Mouse (Mus musculus) hindbrain, embryonic 12.5 days (tissue): ENCODE measurements around the gene Zfhx3. TPM values are rescaled to one million over a fixed set of nuclear protein-coding genes. Genes with fewer than 3 reads are reported as not detected.

ENCODE experiments used
- ATAC-seq: fragments of 200-750 bp; cut with Nextera tagmentation; 2 replicates; pipeline ENCODE4 v1.8.0; 2017; ENCODE audit warnings: moderate TSS enrichment; ENCODE audit not compliant: low FRiP score
- H3K27ac ChIP-seq: fragments of 300-500 bp; sonication (generic); 2 replicates; pipeline ENCODE4 v1.5.1; 2016; ENCODE audit warnings: mild to moderate bottlenecking
- H3K27me3 ChIP-seq: fragments of 300-500 bp; sonication (generic); 2 replicates; pipeline ENCODE4 v1.6.1; 2016; ENCODE audit warnings: mild to moderate bottlenecking
- H3K36me3 ChIP-seq: fragments of 300-500 bp; sonication (generic); 2 replicates; pipeline ENCODE4 v1.6.1; 2016; ENCODE audit warnings: mild to moderate bottlenecking
- H3K4me1 ChIP-seq: fragments of 300-500 bp; sonication (generic); 2 replicates; pipeline ENCODE4 v1.6.1; 2016
- H3K4me2 ChIP-seq: fragments of 300-500 bp; sonication (generic); replicated peaks from 2 replicates; pipeline ENCODE4 v1.6.1; 2016; ENCODE audit warnings: mild to moderate bottlenecking
- H3K4me3 ChIP-seq: fragments of 300-500 bp; sonication (generic); 2 replicates; pipeline ENCODE4 v1.5.1; 2016; ENCODE audit warnings: mild to moderate bottlenecking
- H3K9ac ChIP-seq: fragments of 300-500 bp; sonication (generic); 2 replicates; pipeline ENCODE4 v1.6.1; 2016; ENCODE audit warnings: mild to moderate bottlenecking, moderate library complexity
- H3K9me3 ChIP-seq: fragments of 300-500 bp; sonication (generic); replicated peaks from 2 replicates; pipeline ENCODE4 v1.6.1; 2016; ENCODE audit warnings: mild to moderate bottlenecking
- WGBS: fragments of 180-500 bp; shearing (Covaris S2); methylation state at CpG from one replicate; pipeline ENCODE4 v1.1.7; 2016; 5-methylcytosine and 5-hydroxymethylcytosine counted together
- polyA plus RNA-seq: library from polyadenylated mRNA; unstranded; fragments of >200 nt; fragmentation: Nextera tagmentation; extraction: Ambion mirVana; gene quantifications from 2 replicates; pipeline ENCODE4 v1.2.1, GENCODE M21; 2016

The Zfhx3 gene
- polyA plus RNA-seq, 1 experiment from 2014 or later, result 56.8 TPM

DNA sequence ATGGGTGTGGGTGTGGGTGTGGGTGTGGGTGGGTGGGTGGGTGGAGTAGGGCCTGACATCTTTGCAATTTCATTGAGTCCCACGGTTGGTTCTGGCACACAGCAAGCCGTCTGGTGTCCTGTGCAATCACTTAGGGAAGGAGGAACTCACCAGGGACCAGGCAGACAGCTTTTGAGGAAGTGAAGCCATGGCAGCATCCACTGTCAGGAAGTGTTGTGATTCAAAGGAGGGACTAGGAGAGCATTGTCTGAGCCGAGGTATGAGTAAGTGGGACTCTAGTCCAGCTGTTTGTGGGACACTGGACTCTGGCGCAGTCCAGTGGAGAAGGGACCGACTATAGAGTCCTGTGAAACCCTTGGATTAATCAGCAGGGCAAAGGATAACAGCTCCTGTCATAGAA lies 838.7 kb downstream of the Zfhx3 start:
- peaks cover 47% of the 10 kb centered on the region for H3K4me1 ChIP-seq

DNA sequence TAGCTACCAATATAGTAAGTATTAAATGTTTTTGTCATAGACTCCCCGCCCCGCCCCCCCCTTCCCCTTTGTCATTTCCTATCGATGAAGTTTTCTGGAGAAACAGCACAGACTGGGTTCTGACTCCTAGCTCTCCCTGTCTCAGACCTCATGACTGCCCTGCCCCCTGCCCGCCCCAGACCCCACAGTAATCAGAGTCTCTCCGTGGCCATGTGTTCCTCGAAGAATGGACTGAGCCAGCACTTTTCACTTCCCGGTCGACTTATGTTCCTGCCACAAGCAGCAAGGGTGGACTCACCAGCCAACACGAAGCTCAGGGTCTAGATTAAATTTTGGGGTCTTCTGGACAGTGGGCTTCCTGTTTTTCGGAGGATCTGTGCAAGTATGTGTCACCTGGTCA lies 840.7 kb downstream of the Zfhx3 start:
- H3K9ac ChIP-seq, result no peak overlapping the region
- H3K4me3 ChIP-seq, result no peak overlapping the region
- ATAC-seq, result no peak
- 71% methylated on average over 10 of the region's 10 CpGs for WGBS
- no peak overlapping the region for H3K4me2 ChIP-seq
- peaks cover 40% of the 10 kb centered on the region for H3K4me1 ChIP-seq
- H3K27me3 ChIP-seq, result peaks cover 7% of the 10 kb centered on the region; the same call in 1 of the 2 replicates
- no peaks in the 10 kb centered on the region for H3K36me3 ChIP-seq
- no peaks in the 10 kb centered on the region for H3K9me3 ChIP-seq
- no peak overlapping the region for H3K27ac ChIP-seq

More for the DNA sequence above, 838.7 kb downstream of the Zfhx3 start:
- H3K9me3 ChIP-seq, result no peaks in the 10 kb centered on the region
- H3K4me3 ChIP-seq, result no peak overlapping the region
- 71% methylated on average over 5 of the region's 5 CpGs for WGBS
- no peak overlapping the region for H3K9ac ChIP-seq
- no peak for ATAC-seq
- no peaks in the 10 kb centered on the region for H3K27me3 ChIP-seq
- no peaks in the 10 kb centered on the region for H3K36me3 ChIP-seq
- H3K4me2 ChIP-seq, result no peak overlapping the region
- H3K27ac ChIP-seq, result no peak overlapping the region

DNA sequence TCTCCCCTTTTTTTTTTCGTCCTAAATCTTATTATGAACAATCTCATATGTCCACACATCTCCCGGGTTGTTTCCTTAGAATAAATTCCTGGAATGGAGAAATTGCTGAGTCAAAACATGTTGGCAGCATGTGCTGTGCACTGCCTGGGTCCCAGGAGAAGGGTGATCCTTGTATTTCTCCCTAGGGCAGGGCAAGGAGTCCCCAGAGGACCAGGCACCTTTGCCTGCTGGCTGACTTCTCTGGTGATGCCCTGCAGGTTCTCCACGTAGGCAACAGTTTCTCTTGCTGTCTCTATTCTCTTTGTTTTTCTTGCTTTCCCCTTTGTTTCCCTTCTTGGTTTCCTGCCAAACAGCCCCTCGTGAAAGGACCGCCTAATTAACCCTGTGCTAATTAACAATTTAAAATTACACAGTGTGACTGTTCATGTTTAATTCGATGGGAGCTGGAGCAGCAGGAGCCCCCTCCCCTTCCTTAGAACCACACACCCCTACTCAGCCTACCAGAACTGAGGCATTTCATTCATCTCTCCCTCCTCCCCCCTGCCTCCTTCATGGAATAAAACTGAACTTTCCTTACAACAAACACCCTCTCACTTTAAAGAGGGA lies 845.8 kb downstream of the Zfhx3 start:
- Histone ChIP-seq H3K4me2 (no peak overlapping the region), H3K4me3 (no peak overlapping the region), H3K4me1 (peaks cover 52% of the 10 kb centered on the region), H3K9me3 (peaks cover 17% of the 10 kb centered on the region), H3K36me3 (peaks cover 15% of the 10 kb centered on the region), H3K9ac (no peak overlapping the region), H3K27ac (no peak overlapping the region), H3K27me3 (peaks cover 10% of the 10 kb centered on the region; the same call in 1 of the 2 replicates)
- WGBS, result 26% methylated on average over 6 of the region's 6 CpGs
- ATAC-seq, result peak; percentile 65

DNA sequence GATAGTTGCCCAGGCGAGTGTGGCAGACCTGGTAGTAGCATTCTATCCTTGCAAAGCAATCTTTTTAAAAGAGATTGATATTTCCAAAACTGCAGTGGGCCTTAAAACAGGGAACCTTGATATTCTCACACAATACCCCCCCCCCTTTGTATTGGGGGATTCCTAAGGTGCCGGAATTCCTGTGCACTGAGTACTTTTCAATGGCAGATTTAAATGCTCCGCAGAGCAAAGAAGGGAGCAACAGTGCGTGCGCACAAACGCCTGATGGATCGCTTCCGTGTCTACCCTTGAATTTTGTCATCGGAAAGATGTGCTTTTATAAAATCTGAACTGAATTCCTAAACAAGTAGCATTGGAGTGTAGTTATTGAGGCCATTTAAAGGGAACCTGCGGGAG lies 846.3 kb downstream of the Zfhx3 start:
- 31% methylated on average over 10 of the region's 10 CpGs for WGBS
- Histone ChIP-seq H3K4me3 (no peak overlapping the region), H3K27me3 (peaks cover 10% of the 10 kb centered on the region; the same call in 1 of the 2 replicates), H3K27ac (no peak overlapping the region), H3K4me2 (0 out of 2 replicates have a peak overlapping the region, but pooled peaks have one; percentile 7), H3K9me3 (peaks cover 22% of the 10 kb centered on the region), H3K4me1 (peaks cover 51% of the 10 kb centered on the region), H3K36me3 (peaks cover 20% of the 10 kb centered on the region), H3K9ac (no peak overlapping the region)
- peak; percentile 24; the same call in 1 of the 2 replicates for ATAC-seq

DNA sequence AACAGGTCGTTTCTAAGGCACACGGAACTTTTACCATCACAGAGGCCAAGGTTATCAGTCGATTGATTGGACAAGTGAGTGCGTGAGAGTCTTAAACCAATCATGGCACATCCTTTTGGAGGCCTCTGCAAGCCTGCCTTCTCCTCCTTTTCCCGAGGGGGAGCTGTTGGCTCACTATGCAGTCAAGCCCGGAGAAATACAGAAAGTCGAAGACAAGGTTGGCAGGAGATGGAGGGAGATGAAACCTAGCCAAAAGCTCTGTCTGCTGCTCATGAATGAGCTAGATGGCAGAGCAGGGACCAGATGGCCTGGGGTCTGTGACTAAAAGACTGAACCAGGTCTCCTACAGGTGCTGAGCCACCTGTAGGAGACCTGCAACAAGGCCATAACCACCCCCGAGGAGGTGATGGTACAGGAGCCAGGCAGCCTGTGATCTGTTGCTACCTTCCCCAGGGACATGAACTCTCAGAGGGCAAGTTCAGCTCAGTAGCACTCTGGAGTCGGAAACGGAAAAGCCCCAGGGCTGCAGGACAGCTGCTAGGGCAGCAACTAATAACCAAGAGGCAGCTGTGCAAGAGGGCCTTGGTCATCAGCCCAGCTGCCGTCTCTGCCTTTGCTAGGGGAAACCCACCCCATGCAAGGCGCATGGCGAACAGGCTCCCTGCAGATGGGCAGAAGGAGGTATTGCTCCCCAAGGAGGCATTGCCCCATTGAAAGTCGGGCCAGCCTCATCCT lies 848.3 kb downstream of the Zfhx3 start:
- Histone ChIP-seq H3K9ac (no peak overlapping the region), H3K36me3 (peaks cover 40% of the 10 kb centered on the region), H3K4me3 (no peak overlapping the region), H3K4me2 (no peak overlapping the region), H3K4me1 (peaks cover 46% of the 10 kb centered on the region), H3K27me3 (peaks cover 10% of the 10 kb centered on the region; the same call in 1 of the 2 replicates), H3K27ac (no peak overlapping the region), H3K9me3 (peaks cover 34% of the 10 kb centered on the region)
- 64% methylated on average over 14 of the region's 14 CpGs for WGBS
- ATAC-seq, result 0 out of 2 replicates have a peak, but pooled peaks have one; percentile 17

DNA sequence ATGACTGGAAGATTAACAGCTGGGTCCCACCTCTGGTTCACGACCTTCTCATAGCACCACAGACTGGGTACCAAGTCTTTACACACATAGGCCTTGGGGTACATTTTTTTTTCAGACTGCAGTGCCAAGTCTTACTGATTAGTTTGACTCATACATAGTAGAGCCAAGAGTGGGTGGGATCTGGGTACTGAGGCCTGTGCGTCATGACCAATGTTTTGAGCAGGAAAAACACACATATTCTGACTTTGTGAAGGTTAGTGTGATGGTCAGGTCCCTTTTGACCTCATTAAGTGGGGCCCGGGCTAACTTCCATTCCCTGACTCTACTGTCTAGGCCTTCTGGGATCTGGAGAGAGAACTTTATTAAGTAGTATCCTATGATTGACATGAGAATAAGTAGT lies 853.6 kb downstream of the Zfhx3 start:
- peaks cover 60% of the 10 kb centered on the region for H3K36me3 ChIP-seq
- 93% methylated on average over 3 of the region's 3 CpGs for WGBS
- H3K9ac ChIP-seq, result no peak overlapping the region
- H3K4me1 ChIP-seq, result peaks cover 12% of the 10 kb centered on the region
- peaks cover 34% of the 10 kb centered on the region for H3K9me3 ChIP-seq
- no peaks in the 10 kb centered on the region for H3K27me3 ChIP-seq
- no peak overlapping the region for H3K27ac ChIP-seq
- no peak overlapping the region for H3K4me3 ChIP-seq
- no peak for ATAC-seq
- no peak overlapping the region for H3K4me2 ChIP-seq

DNA sequence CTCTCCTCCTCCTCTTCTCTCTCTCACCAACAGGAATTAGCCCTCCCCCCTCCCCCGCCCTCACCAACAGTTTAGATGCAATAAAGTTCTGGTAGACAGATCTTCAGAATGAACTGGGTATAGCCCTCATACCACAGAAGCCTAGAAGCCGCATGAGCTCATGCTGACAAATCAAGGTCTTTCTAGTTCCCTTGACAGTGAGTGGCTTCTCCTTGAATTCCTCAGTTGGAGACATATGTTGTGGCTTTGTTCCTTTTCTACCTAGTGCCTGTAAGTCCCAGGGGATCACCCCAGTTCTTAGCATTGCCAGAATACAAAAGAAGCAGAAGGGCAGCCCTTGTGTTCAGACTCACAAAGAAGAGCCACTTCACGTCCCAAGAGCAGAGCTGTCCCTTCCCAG lies 854.4 kb downstream of the Zfhx3 start:
- no peak overlapping the region for H3K9ac ChIP-seq
- H3K27ac ChIP-seq, result no peak overlapping the region
- no peak overlapping the region for H3K4me2 ChIP-seq
- 89% methylated on average over 3 of the region's 3 CpGs for WGBS
- peaks cover 67% of the 10 kb centered on the region for H3K36me3 ChIP-seq
- no peak for ATAC-seq
- H3K9me3 ChIP-seq, result peaks cover 30% of the 10 kb centered on the region
- H3K4me3 ChIP-seq, result no peak overlapping the region
- peaks cover 8% of the 10 kb centered on the region for H3K4me1 ChIP-seq
- H3K27me3 ChIP-seq, result no peaks in the 10 kb centered on the region

DNA sequence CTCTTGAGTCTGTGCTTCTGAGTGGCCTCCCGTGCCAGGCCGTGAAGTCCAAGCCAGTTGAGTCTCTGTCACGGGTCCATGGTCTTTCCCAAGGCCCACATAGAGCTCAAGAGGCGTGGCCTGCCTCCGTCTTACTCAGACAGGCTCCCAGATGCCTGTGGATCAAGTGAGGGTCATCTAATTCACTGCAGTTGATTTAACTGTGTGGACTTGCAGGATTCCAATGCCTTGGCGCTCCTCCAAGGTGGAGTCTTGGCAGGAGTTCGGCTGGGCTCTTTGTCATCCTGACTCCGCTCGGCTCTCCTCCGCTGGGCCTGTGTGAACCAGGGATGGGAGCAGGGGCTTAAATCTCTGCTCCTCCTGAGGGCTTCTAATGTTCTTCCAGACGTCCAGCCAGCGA lies 855.6 kb downstream of the Zfhx3 start:
- ATAC-seq, result 0 out of 2 replicates have a peak, but pooled peaks have one; percentile 20
- Histone ChIP-seq H3K9me3 (peaks cover 19% of the 10 kb centered on the region), H3K4me3 (no peak overlapping the region)

DNA sequence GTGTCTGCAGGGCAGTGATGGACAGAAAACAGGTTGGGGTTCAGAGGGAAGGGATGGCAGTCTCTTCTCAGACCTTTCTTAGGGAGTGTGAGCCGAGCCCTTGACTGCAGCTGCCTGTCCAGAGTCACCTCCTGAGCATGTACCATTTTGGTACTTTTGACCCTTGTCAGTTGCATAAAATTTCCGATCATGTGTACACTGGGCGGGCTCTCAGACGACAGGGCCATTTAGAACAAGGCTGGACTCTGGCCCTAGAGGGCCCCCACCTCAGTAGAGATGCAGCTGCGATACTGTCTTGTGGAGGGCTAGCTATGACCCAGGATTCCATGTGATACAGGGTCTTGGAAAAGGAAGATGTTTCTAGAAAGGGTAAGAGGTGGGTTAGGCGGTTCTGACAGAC lies 856.8 kb downstream of the Zfhx3 start:
- no peak overlapping the region for H3K9ac ChIP-seq
- H3K4me3 ChIP-seq, result no peak overlapping the region
- H3K27ac ChIP-seq, result no peak overlapping the region
- H3K36me3 ChIP-seq, result peaks cover 52% of the 10 kb centered on the region
- no peak overlapping the region for H3K4me2 ChIP-seq
- WGBS, result 95% methylated on average over 6 of the region's 6 CpGs
- no peak for ATAC-seq
- peaks cover 14% of the 10 kb centered on the region for H3K4me1 ChIP-seq
- H3K9me3 ChIP-seq, result peaks cover 6% of the 10 kb centered on the region
- no peaks in the 10 kb centered on the region for H3K27me3 ChIP-seq

More for the DNA sequence above, 855.6 kb downstream of the Zfhx3 start:
- WGBS, result 64% methylated on average over 12 of the region's 12 CpGs
- no peak overlapping the region for H3K4me2 ChIP-seq
- H3K27me3 ChIP-seq, result no peaks in the 10 kb centered on the region
- 0 out of 2 replicates have a peak overlapping the region, but pooled peaks have one; percentile 41 for H3K27ac ChIP-seq
- H3K4me1 ChIP-seq, result peaks cover 13% of the 10 kb centered on the region
- H3K36me3 ChIP-seq, result peaks cover 61% of the 10 kb centered on the region
- no peak overlapping the region for H3K9ac ChIP-seq

DNA sequence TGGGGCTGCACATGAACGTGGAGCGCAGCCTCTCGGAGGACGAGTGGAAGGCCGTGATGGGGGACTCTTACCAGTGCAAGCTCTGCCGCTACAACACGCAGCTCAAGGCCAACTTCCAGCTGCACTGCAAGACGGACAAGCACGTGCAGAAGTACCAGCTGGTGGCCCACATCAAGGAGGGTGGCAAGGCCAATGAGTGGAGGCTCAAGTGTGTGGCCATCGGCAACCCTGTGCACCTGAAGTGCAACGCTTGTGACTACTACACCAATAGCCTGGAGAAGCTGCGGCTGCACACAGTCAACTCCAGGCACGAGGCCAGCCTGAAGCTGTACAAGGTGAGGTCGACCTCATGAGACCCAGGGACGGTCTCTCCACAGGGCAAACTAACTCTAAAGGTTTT lies 857.9 kb downstream of the Zfhx3 start:
- H3K9me3 ChIP-seq, result no peaks in the 10 kb centered on the region
- no peaks in the 10 kb centered on the region for H3K27me3 ChIP-seq
- H3K4me3 ChIP-seq, result no peak overlapping the region
- no peak overlapping the region for H3K9ac ChIP-seq
- H3K27ac ChIP-seq, result no peak overlapping the region
- H3K36me3 ChIP-seq, result peaks cover 40% of the 10 kb centered on the region
- 94% methylated on average over 15 of the region's 15 CpGs for WGBS
- no peak overlapping the region for H3K4me2 ChIP-seq
- peaks cover 14% of the 10 kb centered on the region for H3K4me1 ChIP-seq
- no peak for ATAC-seq

DNA sequence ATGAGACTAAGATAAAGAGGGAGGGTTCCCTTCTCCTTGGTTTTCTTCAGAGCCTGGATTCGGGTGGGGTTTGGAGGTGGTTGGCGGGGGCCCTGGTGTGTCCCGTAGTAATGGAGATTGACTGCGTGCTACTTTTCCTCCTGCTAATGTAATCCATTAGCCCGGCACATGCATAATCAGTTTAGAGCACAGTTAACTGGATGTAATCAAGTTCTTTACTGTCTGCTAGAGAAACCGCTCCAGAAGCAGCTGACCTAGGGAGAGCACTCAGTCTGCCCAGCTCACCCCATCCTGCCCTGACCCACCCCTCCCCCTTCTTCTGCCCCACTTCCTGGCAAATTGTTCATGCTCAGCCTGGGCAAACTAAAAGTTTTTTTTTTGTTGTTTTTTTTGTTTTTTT lies 860.6 kb downstream of the Zfhx3 start:
- H3K36me3 ChIP-seq, result peaks cover 28% of the 10 kb centered on the region
- H3K9ac ChIP-seq, result no peak overlapping the region
- peaks cover 10% of the 10 kb centered on the region for H3K4me1 ChIP-seq
- no peak for ATAC-seq
- no peak overlapping the region for H3K27ac ChIP-seq
- no peak overlapping the region for H3K4me2 ChIP-seq
- no peak overlapping the region for H3K4me3 ChIP-seq
- H3K27me3 ChIP-seq, result no peaks in the 10 kb centered on the region
- no peaks in the 10 kb centered on the region for H3K9me3 ChIP-seq
- 76% methylated on average over 6 of the region's 6 CpGs for WGBS

DNA sequence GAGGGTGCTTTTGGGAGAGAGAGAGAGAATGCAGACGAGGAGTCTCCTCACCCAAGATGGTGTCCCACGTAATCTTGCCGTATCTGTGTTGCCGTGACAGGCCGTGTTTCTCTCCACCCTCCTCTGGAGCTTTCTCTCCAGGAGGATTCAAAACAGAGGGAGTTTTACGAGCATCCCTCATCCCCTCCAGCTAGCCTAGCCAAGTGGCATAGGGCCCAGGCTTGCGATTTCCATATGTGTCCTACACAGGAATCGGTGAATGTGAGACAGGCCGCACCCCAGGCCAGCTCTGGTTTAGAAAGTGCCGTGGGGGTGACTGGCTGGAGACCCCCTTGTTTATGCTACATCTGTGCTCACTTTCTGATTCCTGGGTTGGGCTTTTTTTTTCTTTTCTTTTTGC lies 869.2 kb downstream of the Zfhx3 start:
- Histone ChIP-seq H3K36me3 (0 out of 2 replicates have a peak, but pooled peaks cover 10% of the 10 kb centered on the region), H3K4me3 (no peak overlapping the region), H3K27ac (no peak overlapping the region), H3K9me3 (no peaks in the 10 kb centered on the region), H3K27me3 (no peaks in the 10 kb centered on the region), H3K4me1 (peaks cover 22% of the 10 kb centered on the region), H3K4me2 (no peak overlapping the region), H3K9ac (no peak overlapping the region)
- ATAC-seq, result no peak
- WGBS, result 78% methylated on average over 10 of the region's 10 CpGs
